Mouse (Mus musculus) lung, embryonic 15.5 days (tissue): ENCODE results near the gene Alox15. TPM values are rescaled to one million over a fixed set of nuclear protein-coding genes. Genes with fewer than 3 reads are reported as not detected.

ENCODE experiments used
- ATAC-seq: fragments of 200-750 bp; cut with Nextera tagmentation; 2 replicates; pipeline ENCODE4 v1.8.0; 2017; ENCODE audit warnings: moderate number of reproducible peaks, borderline replicate concordance; ENCODE audit not compliant: low FRiP score, low TSS enrichment; ENCODE audit errors: extremely low read depth
- H3K27ac ChIP-seq: fragments of 300-500 bp; sonication (generic); 2 replicates; pipeline ENCODE4 v1.5.1; 2015; ENCODE audit warnings: moderate library complexity, mild to moderate bottlenecking, inconsistent platforms
- H3K27me3 ChIP-seq: fragments of 300-500 bp; sonication (generic); 2 replicates; pipeline ENCODE4 v1.6.1; 2015; ENCODE audit warnings: inconsistent platforms
- H3K36me3 ChIP-seq: fragments of 300-500 bp; sonication (generic); 2 replicates; pipeline ENCODE4 v1.6.1; 2015; ENCODE audit warnings: inconsistent platforms
- H3K4me1 ChIP-seq: fragments of 300-500 bp; sonication (generic); 2 replicates; pipeline ENCODE4 v1.6.1; 2015; ENCODE audit warnings: inconsistent platforms
- H3K4me2 ChIP-seq: fragments of 300-500 bp; sonication (generic); 2 replicates; pipeline ENCODE4 v1.6.1; 2015; ENCODE audit warnings: inconsistent platforms, mild to moderate bottlenecking, moderate library complexity
- H3K4me3 ChIP-seq: fragments of 300-500 bp; sonication (generic); 2 replicates; pipeline ENCODE4 v1.5.1; 2015; ENCODE audit warnings: mild to moderate bottlenecking, inconsistent platforms
- H3K9ac ChIP-seq: fragments of 300-500 bp; sonication (generic); 2 replicates; pipeline ENCODE4 v1.6.1; 2015; ENCODE audit warnings: inconsistent platforms
- H3K9me3 ChIP-seq: fragments of 300-500 bp; sonication (generic); 2 replicates; pipeline ENCODE4 v1.6.1; 2016; ENCODE audit warnings: inconsistent platforms
- WGBS: fragments of 180-500 bp; shearing (Covaris S2); methylation state at CpG from one replicate; pipeline ENCODE4 v1.1.7; 2015; 5-methylcytosine and 5-hydroxymethylcytosine counted together
- polyA plus RNA-seq: library from polyadenylated mRNA; unstranded; fragments of >200 nt; fragmentation: Nextera tagmentation; extraction: Ambion mirVana; gene quantifications from 2 replicates; pipeline ENCODE4 v1.2.1, GENCODE M21; 2015

Gene Alox15
- polyA plus RNA-seq, 1 experiment from 2014 or later: 0.93 TPM

DNA sequence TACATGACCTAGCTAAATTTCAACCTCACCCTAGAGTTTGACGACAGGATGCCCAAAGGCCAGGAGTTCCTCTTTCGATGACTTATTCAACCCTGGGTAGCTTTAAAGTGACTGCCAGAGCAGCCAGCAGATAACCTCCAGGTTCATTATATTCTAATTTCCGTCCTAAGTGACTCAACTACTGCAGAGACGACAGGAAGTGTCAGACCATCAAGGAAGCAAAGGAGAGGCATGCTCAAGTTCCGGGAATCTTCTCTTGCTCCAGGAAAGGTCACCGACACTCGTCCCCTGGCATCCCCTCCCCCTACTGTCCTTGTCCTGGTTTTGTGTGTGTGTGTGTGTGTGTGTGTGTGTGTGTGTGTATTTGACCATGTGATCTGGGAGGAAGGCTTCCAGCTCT is 45.7 kb downstream of the Alox15 start:
- Histone ChIP-seq H3K4me3 (no peak overlapping the region), H3K4me1 (no peaks in the 10 kb centered on the region), H3K27ac (peak overlapping the region; percentile 41; the same call in 1 of the 2 replicates), H3K4me2 (no peak overlapping the region), H3K27me3 (no peaks in the 10 kb centered on the region), H3K9me3 (no peaks in the 10 kb centered on the region), H3K9ac (no peak overlapping the region), H3K36me3 (no peaks in the 10 kb centered on the region)
- no peak for ATAC-seq
- WGBS: 51% methylated on average over 7 of the region's 7 CpGs

DNA sequence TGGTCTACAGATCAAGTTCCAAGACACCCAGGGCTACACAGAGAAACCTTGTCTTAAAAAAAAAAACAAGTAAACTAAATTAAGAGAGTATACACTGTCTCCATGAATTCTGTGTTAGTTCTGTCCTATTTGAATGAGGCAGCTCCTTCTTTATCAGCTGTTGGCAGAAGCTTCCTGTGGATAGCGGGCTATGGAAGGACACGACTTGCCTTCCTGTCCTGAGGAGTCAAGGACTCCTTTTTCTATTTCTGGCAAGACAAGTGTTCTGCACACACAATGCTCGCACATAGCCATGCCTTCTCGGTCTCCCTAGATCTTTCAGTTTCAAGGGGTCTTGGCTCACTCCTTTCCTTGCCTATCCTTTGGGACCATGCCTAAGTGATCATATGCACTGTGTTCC is 49.5 kb downstream of the Alox15 start:
- Histone ChIP-seq H3K4me3 (no peak overlapping the region), H3K27ac (0 out of 2 replicates have a peak overlapping the region, but pooled peaks have one; percentile 5), H3K9ac (no peak overlapping the region), H3K27me3 (no peaks in the 10 kb centered on the region), H3K4me2 (no peak overlapping the region), H3K36me3 (no peaks in the 10 kb centered on the region), H3K9me3 (no peaks in the 10 kb centered on the region), H3K4me1 (no peaks in the 10 kb centered on the region)
- no peak for ATAC-seq
- 67% methylated on average over 4 of the region's 4 CpGs for WGBS

DNA sequence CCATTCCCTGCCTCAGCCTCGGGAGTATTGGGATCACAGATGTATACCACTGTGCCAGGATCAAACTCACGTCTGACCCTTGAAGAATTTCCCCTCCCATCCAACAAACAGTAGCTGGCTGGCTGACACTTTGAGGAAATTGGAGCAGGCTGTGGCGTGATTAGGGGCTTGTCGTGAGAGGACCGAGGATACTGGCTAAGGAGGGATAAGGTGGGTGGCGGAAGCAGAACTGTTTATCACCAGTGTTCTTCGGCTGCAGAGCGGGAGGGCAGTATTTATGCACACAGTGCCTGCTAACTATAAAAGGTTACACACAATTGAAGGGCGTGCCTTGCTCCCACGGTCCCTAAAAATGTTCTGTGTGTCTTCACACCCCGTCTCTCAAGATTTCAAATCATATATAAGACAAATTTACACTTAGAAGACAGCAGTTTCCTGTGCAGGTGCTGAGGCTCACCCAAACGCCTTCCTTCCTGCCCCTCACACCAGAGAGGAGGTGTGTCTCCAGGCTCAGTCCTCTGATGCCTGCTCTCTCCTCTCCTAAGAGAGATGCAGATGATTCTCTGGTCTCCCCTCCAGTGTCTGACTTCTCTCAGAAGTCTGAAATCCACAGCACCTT is 53.9 kb downstream of the Alox15 start:
- Histone ChIP-seq H3K9ac (no peak overlapping the region), H3K4me3 (no peak overlapping the region), H3K27me3 (no peaks in the 10 kb centered on the region), H3K9me3 (no peaks in the 10 kb centered on the region), H3K27ac (peak overlapping the region; percentile 79), H3K4me2 (peak overlapping the region; percentile 6; the same call in 1 of the 2 replicates), H3K36me3 (no peaks in the 10 kb centered on the region), H3K4me1 (no peaks in the 10 kb centered on the region)
- peak; percentile 46 for ATAC-seq
- 32% methylated on average over 12 of the region's 12 CpGs for WGBS

DNA sequence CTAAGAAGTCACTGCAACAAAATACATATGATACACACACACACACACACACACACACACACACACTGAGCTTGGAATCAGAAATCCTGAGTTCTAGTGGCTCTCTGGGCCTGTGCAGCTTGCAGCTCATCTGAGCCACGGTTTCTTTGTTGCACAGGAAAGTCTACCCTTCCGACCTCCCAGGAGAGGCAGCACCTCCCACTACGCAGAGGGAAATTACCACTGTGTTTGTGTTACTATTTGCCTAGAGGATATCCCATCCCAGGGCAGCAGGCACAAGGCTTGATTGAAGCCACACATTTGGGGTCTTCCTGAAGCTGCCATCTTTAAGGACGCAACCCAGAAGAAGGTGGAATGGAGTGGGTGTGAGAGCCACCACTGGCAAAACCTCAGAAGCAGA is 54.4 kb downstream of the Alox15 start:
- 33% methylated on average over 4 of the region's 4 CpGs for WGBS

More for the DNA sequence above, 54.4 kb downstream of the Alox15 start:
- Histone ChIP-seq H3K27ac (peak overlapping the region; percentile 79), H3K9ac (no peak overlapping the region), H3K4me3 (no peak overlapping the region), H3K27me3 (no peaks in the 10 kb centered on the region), H3K36me3 (no peaks in the 10 kb centered on the region), H3K4me2 (no peak overlapping the region), H3K9me3 (no peaks in the 10 kb centered on the region), H3K4me1 (no peaks in the 10 kb centered on the region)
- ATAC-seq: no peak

Other genes starting within 250 kb of the Alox15 start
- 3.9 and 4.3 TPM in 2 replicates for gene Mgl2, start 221.7 kb downstream of the Alox15 start, polyA plus RNA-seq
- gene Clec10a, start 195.8 kb downstream of the Alox15 start, polyA plus RNA-seq: 0.65 and 1.2 TPM in 2 replicates
- gene Slc16a11, start 139.3 kb downstream of the Alox15 start, polyA plus RNA-seq: 0.79 and 1.1 TPM in 2 replicates
- 5.5 and 6.0 TPM in 2 replicates for gene Slc16a13, start 131.0 kb downstream of the Alox15 start, polyA plus RNA-seq
- gene Bcl6b, start 122.2 kb downstream of the Alox15 start, polyA plus RNA-seq: 30.2 and 33.9 TPM in 2 replicates
- 175 and 179 TPM in 2 replicates for gene 0610010K14Rik, start 114.1 kb downstream of the Alox15 start, polyA plus RNA-seq
- 10.8 and 11.0 TPM in 2 replicates for gene Gm21988, start 112.2 kb downstream of the Alox15 start, polyA plus RNA-seq
- 179 and 183 TPM in 2 replicates for gene Rnasek, start 112.2 kb downstream of the Alox15 start, polyA plus RNA-seq
- gene Alox12, start 96.7 kb downstream of the Alox15 start, polyA plus RNA-seq: 7.0 TPM in 2 replicates
- gene Alox12e, start 29.4 kb downstream of the Alox15 start, polyA plus RNA-seq: 0.34 and 1.7 TPM in 2 replicates
- gene Pelp1, start 58.0 kb upstream of the Alox15 start, polyA plus RNA-seq: 38.1 and 38.2 TPM in 2 replicates
- 15.3 and 19.3 TPM in 2 replicates for gene Arrb2, start 80.6 kb upstream of the Alox15 start, polyA plus RNA-seq
- 40.5 and 43.1 TPM in 2 replicates for gene Med11, start 99.9 kb upstream of the Alox15 start, polyA plus RNA-seq
- gene Zmynd15, start 107.4 kb upstream of the Alox15 start, polyA plus RNA-seq: 0.45 and 0.73 TPM in 2 replicates
- 6.3 and 7.3 TPM in 2 replicates for gene Cxcl16, start 108.0 kb upstream of the Alox15 start, polyA plus RNA-seq
- gene Tm4sf5, start 153.2 kb upstream of the Alox15 start, polyA plus RNA-seq: 1.2 and 1.8 TPM in 2 replicates
- 1.0 and 1.2 TPM in 2 replicates for gene Vmo1, start 162.6 kb upstream of the Alox15 start, polyA plus RNA-seq
- 0.62 and 0.86 TPM in 2 replicates for gene Gltpd2, start 167.2 kb upstream of the Alox15 start, polyA plus RNA-seq
- gene Psmb6, start 173.3 kb upstream of the Alox15 start, polyA plus RNA-seq: 771 and 802 TPM in 2 replicates
- not detected in 2 replicates for gene Gm40193, start 180.9 kb upstream of the Alox15 start, polyA plus RNA-seq
- gene Pld2, start 188.0 kb upstream of the Alox15 start, polyA plus RNA-seq: 8.6 and 8.9 TPM in 2 replicates
- 8.6 and 10.8 TPM in 2 replicates for gene Mink1, start 210.8 kb upstream of the Alox15 start, polyA plus RNA-seq